Mouse (Mus musculus): ENCODE data around the gene Gm20388. TPM values are rescaled to one million over a fixed set of nuclear protein-coding genes. Genes with fewer than 3 reads are reported as not detected.

The Gm20388 gene
- total RNA-seq, 2 experiments from 2014 or later, result 10.7 TPM; not detected in 1

GRCm38 (mm10) chr8:122006688-122007484, 2096.2 kb downstream of the Gm20388 start:
- DNase-seq (ENCODE audit: low spot score in 2 of 2), result peak; percentile 45 to 83

GRCm38 (mm10) chr8:122008395-122008794, 2097.8 kb downstream of the Gm20388 start:
- DNase-seq (ENCODE audit: low spot score in 2 of 2), result no peak

- DNase-seq (ENCODE audit: low spot score in 2 of 2), result no peak
Observed at GRCm38 (mm10) chr8:122010638-122011037, 2100.0 kb downstream of the Gm20388 start.

- DNase-seq (ENCODE audit: low spot score in 2 of 2), result no peak
Observed at GRCm38 (mm10) chr8:122011066-122011588, 2100.5 kb downstream of the Gm20388 start.

GRCm38 (mm10) chr8:122014606-122015005, 2104.0 kb downstream of the Gm20388 start:
- no peak for DNase-seq (ENCODE audit: low spot score in 2 of 2)

GRCm38 (mm10) chr8:122018046-122018831, 2107.6 kb downstream of the Gm20388 start:
- DNase-seq (ENCODE audit: low spot score in 2 of 2), result peak; percentile 32 to 48

- no peak for DNase-seq (ENCODE audit: low spot score in 2 of 2)
Observed at GRCm38 (mm10) chr8:122019162-122019561, 2108.5 kb downstream of the Gm20388 start.

- no peak for DNase-seq (ENCODE audit: low spot score in 2 of 2)
Observed at GRCm38 (mm10) chr8:122020050-122020771, 2109.6 kb downstream of the Gm20388 start.

- DNase-seq (ENCODE audit: low spot score in 2 of 2), result no peak
Observed at GRCm38 (mm10) chr8:122021725-122022124, 2111.1 kb downstream of the Gm20388 start.

GRCm38 (mm10) chr8:122022274-122022673, 2111.6 kb downstream of the Gm20388 start:
- DNase-seq (ENCODE audit: low spot score in 2 of 2), result no peak

- no peak for DNase-seq (ENCODE audit: low spot score in 2 of 2)
Observed at GRCm38 (mm10) chr8:122022705-122023104, 2112.1 kb downstream of the Gm20388 start.

- no peak for DNase-seq (ENCODE audit: low spot score in 2 of 2)
Observed at GRCm38 (mm10) chr8:122025546-122025945, 2114.9 kb downstream of the Gm20388 start.

GRCm38 (mm10) chr8:122028116-122028515, 2117.5 kb downstream of the Gm20388 start:
- DNase-seq (ENCODE audit: low spot score in 2 of 2), result peak; percentile 64 to 70

GRCm38 (mm10) chr8:122030965-122031364, 2120.3 kb downstream of the Gm20388 start:
- no peak for DNase-seq (ENCODE audit: low spot score in 2 of 2)

- no peak for DNase-seq (ENCODE audit: low spot score in 2 of 2)
Observed at GRCm38 (mm10) chr8:122032741-122033140, 2122.1 kb downstream of the Gm20388 start.

- DNase-seq (ENCODE audit: low spot score in 2 of 2), result no peak
Observed at GRCm38 (mm10) chr8:122035543-122035942, 2124.9 kb downstream of the Gm20388 start.

- no peak for DNase-seq (ENCODE audit: low spot score in 2 of 2)
Observed at GRCm38 (mm10) chr8:122036325-122036724, 2125.7 kb downstream of the Gm20388 start.

GRCm38 (mm10) chr8:122037279-122037678, 2126.6 kb downstream of the Gm20388 start:
- no peak for DNase-seq (ENCODE audit: low spot score in 2 of 2)

GRCm38 (mm10) chr8:122038076-122038475, 2127.4 kb downstream of the Gm20388 start:
- DNase-seq (ENCODE audit: low spot score in 2 of 2), result no peak

- no peak for DNase-seq (ENCODE audit: low spot score in 2 of 2)
Observed at GRCm38 (mm10) chr8:122039452-122039851, 2128.8 kb downstream of the Gm20388 start.

- no peak for DNase-seq (ENCODE audit: low spot score in 2 of 2)
Observed at GRCm38 (mm10) chr8:122047206-122047870, 2136.7 kb downstream of the Gm20388 start.

Measured in layer of hippocampus, adult 18-20 months (tissue).